Comparison of ENCODE assay signal across 30 mouse cellular contexts in the genomic region with DNA sequence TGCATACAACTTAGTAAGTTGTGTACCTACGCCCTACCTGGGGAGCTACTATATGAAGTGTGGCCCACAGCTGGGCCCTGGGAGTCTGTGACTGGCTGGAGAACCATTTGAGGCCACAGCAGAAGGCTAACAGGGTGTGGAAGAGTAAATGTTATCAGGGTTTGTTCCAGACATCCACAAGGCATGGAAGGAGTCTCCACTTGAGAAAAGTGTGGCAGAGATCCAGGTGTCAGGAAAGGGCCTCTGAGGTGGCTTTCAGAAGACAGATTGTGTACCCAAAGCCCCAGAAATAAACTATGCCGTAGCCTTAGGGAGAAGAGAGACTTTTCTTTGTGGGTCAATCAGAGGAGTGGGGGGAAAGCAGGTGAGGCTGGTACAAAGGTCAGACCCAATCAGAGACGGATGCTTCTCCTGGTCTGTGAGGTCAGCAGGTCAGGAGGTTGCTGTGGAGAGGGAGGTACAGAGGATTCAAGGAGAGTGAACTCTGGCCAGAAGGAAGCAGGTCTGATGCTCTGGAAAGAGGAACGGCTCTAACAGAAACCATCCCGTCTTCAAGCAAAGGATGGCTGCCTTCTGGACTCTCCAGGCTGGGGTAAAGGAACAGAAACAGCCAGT.
DNase-seq lines count a peak whose midpoint lies in the region; ATAC-seq and TF ChIP-seq lines count a peak whose summit lies in the region.
"Had no signal": no experiment of that assay in that cellular context is flagged by ENCODE, and none has a peak within 500 bp of the region (broad histone marks: within the 10 kb centered on the region; RNA-seq: fewer than 3 reads in every experiment).

No protein-coding gene starts in this region.

- no peak overlapping the region for H3K4me3 ChIP-seq in intestine, postnatal 0 days (ENCODE audit: low read depth, low read length)
- no peak overlapping the region for H3K4me3 ChIP-seq in intestine, embryonic 16.5 days (ENCODE audit: low read length)
- peak overlapping the region; percentile 37 for H3K4me3 ChIP-seq in E14TG2a.4 (replicated peaks; ENCODE audit: low read length)
- no peak overlapping the region for H3K4me3 ChIP-seq in embryonic facial prominence, embryonic 10.5 days
- H3K4me3 ChIP-seq in forebrain, embryonic 15.5 days = no peak overlapping the region
- H3K4me3 ChIP-seq: embryonic facial prominence, embryonic 15.5 days; hindbrain, embryonic 10.5 days; intestine, embryonic 15.5 days; left cerebral cortex, adult 2 months; liver, embryonic 15.5 days; megakaryocyte, embryonic 14.5 days; midbrain, embryonic 15.5 days; neural tube, embryonic 12.5 days had no signal

- H3K27ac ChIP-seq in intestine, postnatal 0 days (ENCODE audit: low read depth, low read length) = peak overlapping the region; percentile 17; the same call in 1 of the 2 replicates
- H3K27ac ChIP-seq in intestine, embryonic 16.5 days (ENCODE audit: low read length) = no peak overlapping the region
- H3K27ac ChIP-seq in embryonic facial prominence, embryonic 10.5 days (replicated peaks) = no peak overlapping the region; the same call in 1 of the 2 replicates
- H3K27ac ChIP-seq in forebrain, embryonic 15.5 days (replicated peaks) = no peak overlapping the region
- H3K27ac ChIP-seq: embryonic facial prominence, embryonic 15.5 days; hindbrain, embryonic 10.5 days; intestine, embryonic 15.5 days; kidney, postnatal 0 days; left cerebral cortex, adult 2 months; liver, embryonic 15.5 days; midbrain, embryonic 15.5 days; neural tube, embryonic 12.5 days had no signal

- H3K4me1 ChIP-seq in intestine, postnatal 0 days (replicated peaks; ENCODE audit: control insufficient read depth, insufficient read depth, low read length) = peaks cover 2% of the 10 kb centered on the region; the same call in 1 of the 2 replicates
- H3K4me1 ChIP-seq in intestine, embryonic 16.5 days (ENCODE audit: control insufficient read depth, insufficient read depth, low read length) = peaks cover 22% of the 10 kb centered on the region
- H3K4me1 ChIP-seq in E14TG2a.4 (replicated peaks; ENCODE audit: low read depth, low read length) = peaks cover 98% of the 10 kb centered on the region
- peaks cover 48% of the 10 kb centered on the region for H3K4me1 ChIP-seq in embryonic facial prominence, embryonic 10.5 days
- H3K4me1 ChIP-seq in forebrain, embryonic 15.5 days = peaks cover 9% of the 10 kb centered on the region

- 51% methylated on average over 5 of the region's 5 CpGs for WGBS in intestine, postnatal 0 days
- 58% methylated on average over 5 of the region's 5 CpGs for WGBS in intestine, embryonic 16.5 days
- WGBS in embryonic facial prominence, embryonic 10.5 days = 66% methylated on average over 5 of the region's 5 CpGs
- WGBS in forebrain, embryonic 15.5 days = 92% methylated on average over 5 of the region's 5 CpGs

- H3K9ac ChIP-seq in intestine, postnatal 0 days (ENCODE audit: low read depth, low read length) = no peak overlapping the region
- no peak overlapping the region for H3K9ac ChIP-seq in intestine, embryonic 16.5 days (ENCODE audit: low read depth, low read length)
- H3K9ac ChIP-seq in forebrain, embryonic 15.5 days (replicated peaks) = no peak overlapping the region
- H3K9ac ChIP-seq: embryonic facial prominence, embryonic 15.5 days; intestine, embryonic 15.5 days; liver, embryonic 15.5 days; midbrain, embryonic 15.5 days; neural tube, embryonic 12.5 days had no signal

- H3K27me3 ChIP-seq in intestine, postnatal 0 days (replicated peaks; ENCODE audit: control insufficient read depth, insufficient read depth, low read length) = no peaks in the 10 kb centered on the region
- H3K27me3 ChIP-seq in intestine, embryonic 16.5 days (replicated peaks; ENCODE audit: control insufficient read depth, insufficient read depth, low read length) = no peaks in the 10 kb centered on the region
- no peaks in the 10 kb centered on the region for H3K27me3 ChIP-seq in E14TG2a.4 (ENCODE audit: insufficient read depth, low read length)
- 0 out of 2 replicates have a peak, but pooled peaks cover 6% of the 10 kb centered on the region for H3K27me3 ChIP-seq in embryonic facial prominence, embryonic 10.5 days (replicated peaks; ENCODE audit: low read depth, poor library complexity, severe bottlenecking)
- H3K27me3 ChIP-seq in forebrain, embryonic 15.5 days = no peaks in the 10 kb centered on the region
- H3K27me3 ChIP-seq: embryonic facial prominence, embryonic 15.5 days; intestine, embryonic 15.5 days; liver, embryonic 15.5 days; midbrain, embryonic 15.5 days; neural tube, embryonic 12.5 days; Patski had no signal

- H3K4me2 ChIP-seq in intestine, postnatal 0 days (replicated peaks; ENCODE audit: low read depth) = no peak overlapping the region
- H3K4me2 ChIP-seq in intestine, embryonic 16.5 days (ENCODE audit: low read depth, low read length) = no peak overlapping the region
- H3K4me2 ChIP-seq in forebrain, embryonic 15.5 days (replicated peaks) = no peak overlapping the region
- H3K4me2 ChIP-seq: embryonic facial prominence, embryonic 15.5 days; intestine, embryonic 15.5 days; liver, embryonic 15.5 days; midbrain, embryonic 15.5 days; neural tube, embryonic 12.5 days had no signal

- DNase-seq in embryonic facial prominence, embryonic 10.5 days (ENCODE audit: low spot score) = peak; percentile 6
- peak; percentile 57 for DNase-seq in lung, postnatal 14 days
- no peak for DNase-seq in cerebellum, adult 18-20 months
- DNase-seq in cerebellum, postnatal 14 days = no peak
- DNase-seq: adrenal gland, adult 8-10 months; cerebellum, adult 11-12 months; gastrocnemius, postnatal 36 days; heart, postnatal 10 days; left cerebral cortex, postnatal 4 days; liver; thymus, adult 18-20 months; thymus, postnatal 4 days had no signal

- ATAC-seq in intestine, postnatal 0 days = no peak
- no peak for ATAC-seq in intestine, embryonic 16.5 days
- ATAC-seq in forebrain, embryonic 15.5 days (replicated peaks) = no peak
- ATAC-seq: activated CD4-positive, CD25-positive, alpha-beta regulatory T cell, adult 4 months; CD4-positive, CD25-positive, alpha-beta regulatory T cell, adult 4 months; hindbrain, embryonic 16.5 days; intestine, embryonic 15.5 days; midbrain, embryonic 15.5 days; Patski had no signal

- TF ChIP-seq CTCF in intestine, postnatal 0 days (IDR thresholded peaks at IDR 0.05; ENCODE audit: low read depth) = no peak
- TF ChIP-seq CTCF in E14TG2a.4 (conservative IDR thresholded peaks at IDR 0.05; ENCODE audit: low read length) = no peak

- H3K36me3 ChIP-seq in intestine, postnatal 0 days (ENCODE audit: control insufficient read depth, insufficient read depth) = no peaks in the 10 kb centered on the region
- H3K36me3 ChIP-seq in intestine, embryonic 16.5 days (ENCODE audit: control insufficient read depth, insufficient read depth, low read length) = no peaks in the 10 kb centered on the region
- H3K36me3 ChIP-seq in E14TG2a.4 (ENCODE audit: insufficient read depth, low read length) = peaks cover 7% of the 10 kb centered on the region; the same call in 1 of the 2 replicates
- H3K36me3 ChIP-seq in embryonic facial prominence, embryonic 10.5 days (replicated peaks) = no peaks in the 10 kb centered on the region
- no peaks in the 10 kb centered on the region for H3K36me3 ChIP-seq in forebrain, embryonic 15.5 days
- H3K36me3 ChIP-seq: embryonic facial prominence, embryonic 15.5 days; G1E; hindbrain, embryonic 10.5 days; intestine, embryonic 15.5 days; liver, embryonic 15.5 days; midbrain, embryonic 15.5 days; neural tube, embryonic 12.5 days had no signal

- no peaks in the 10 kb centered on the region for H3K9me3 ChIP-seq in intestine, postnatal 0 days (ENCODE audit: control insufficient read depth)
- no peaks in the 10 kb centered on the region for H3K9me3 ChIP-seq in intestine, embryonic 16.5 days (ENCODE audit: control insufficient read depth, low read length)
- no peaks in the 10 kb centered on the region for H3K9me3 ChIP-seq in E14TG2a.4 (ENCODE audit: low read length)
- no peaks in the 10 kb centered on the region for H3K9me3 ChIP-seq in embryonic facial prominence, embryonic 10.5 days
- H3K9me3 ChIP-seq in forebrain, embryonic 15.5 days = no peaks in the 10 kb centered on the region
- H3K9me3 ChIP-seq: embryonic facial prominence, embryonic 15.5 days; G1E; hindbrain, embryonic 10.5 days; intestine, embryonic 15.5 days; liver, embryonic 15.5 days; megakaryocyte, embryonic 14.5 days; midbrain, embryonic 15.5 days; neural tube, embryonic 12.5 days had no signal

Comparison
In these comparisons a context has a peak if more than half of its experiments do, and no peak if none do; other contexts are left out.
1. DNase-seq: peak in embryonic facial prominence, embryonic 10.5 days (single experiment) and lung, postnatal 14 days (single experiment); none in cerebellum, adult 18-20 months (0 of 2) and cerebellum, postnatal 14 days (0 of 2).